Mouse (Mus musculus) cerebellum, adult (tissue): ENCODE results near the gene Apol10a.
"Not testable (repeated sequence)": the region's sequence is repeated elsewhere in the genome, so short reads cannot be mapped to it uniquely, and the experiment has no call there.

Source experiments
- ATAC-seq: cut with Nextera tagmentation; 2 replicates; pipeline ENCODE4 v1.9.2; 2017; ENCODE audit warnings: mild to moderate bottlenecking, moderate library complexity, mixed read lengths; ENCODE audit not compliant: insufficient number of reproducible peaks, low FRiP score, low TSS enrichment

The Apol10a gene

GRCm38 (mm10) chr15:77476693-77477092, at the start of gene Apol10a:
TSS of gene Apol10a (plus strand) at chr15:77477047.
- not testable (repeated sequence) for ATAC-seq

GRCm38 (mm10) chr15:77428690-77429448, 48.0 kb upstream of the Apol10a start:
- not testable (repeated sequence) for ATAC-seq

DNA sequence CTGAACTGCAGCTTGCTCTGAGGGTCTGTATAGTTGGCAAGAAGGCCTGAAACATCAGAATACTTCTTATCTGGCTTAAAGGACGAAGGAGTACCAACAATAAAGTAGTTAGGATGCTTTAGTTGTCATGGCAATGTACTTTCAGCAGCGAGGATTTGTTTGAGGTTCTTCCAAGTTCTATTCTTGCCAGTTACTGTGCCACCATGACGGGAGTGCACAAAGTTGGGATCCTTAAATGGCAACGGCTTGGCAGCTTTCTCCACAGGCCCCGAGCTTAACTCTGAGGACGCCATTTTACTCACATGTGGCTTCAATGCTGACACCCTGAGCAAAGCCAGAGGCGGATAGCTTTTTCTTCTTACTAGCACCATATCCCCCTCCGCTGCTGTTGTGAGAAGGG, 32.1 kb upstream of the Apol10a start:
- ATAC-seq = not testable (repeated sequence)

DNA sequence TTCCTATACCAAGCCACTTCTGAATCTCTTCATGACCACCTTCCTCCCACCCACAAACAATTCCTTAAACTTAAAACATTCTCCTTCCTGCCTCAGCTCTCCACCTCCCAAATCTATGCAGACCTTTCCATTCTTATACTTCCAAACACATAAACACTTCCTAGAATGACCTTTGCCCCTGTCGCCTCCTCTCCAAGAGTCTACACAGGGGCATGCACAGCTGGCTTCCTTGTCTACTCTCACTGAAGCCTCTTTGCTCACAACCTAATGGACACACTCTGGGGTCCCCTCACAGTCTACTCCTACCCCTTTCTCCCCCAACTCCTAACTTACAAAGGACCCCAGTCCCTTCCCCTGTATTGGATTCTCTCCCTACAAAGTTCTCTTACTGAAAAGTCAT, 31.2 kb upstream of the Apol10a start:
- ATAC-seq = not testable (repeated sequence)

DNA sequence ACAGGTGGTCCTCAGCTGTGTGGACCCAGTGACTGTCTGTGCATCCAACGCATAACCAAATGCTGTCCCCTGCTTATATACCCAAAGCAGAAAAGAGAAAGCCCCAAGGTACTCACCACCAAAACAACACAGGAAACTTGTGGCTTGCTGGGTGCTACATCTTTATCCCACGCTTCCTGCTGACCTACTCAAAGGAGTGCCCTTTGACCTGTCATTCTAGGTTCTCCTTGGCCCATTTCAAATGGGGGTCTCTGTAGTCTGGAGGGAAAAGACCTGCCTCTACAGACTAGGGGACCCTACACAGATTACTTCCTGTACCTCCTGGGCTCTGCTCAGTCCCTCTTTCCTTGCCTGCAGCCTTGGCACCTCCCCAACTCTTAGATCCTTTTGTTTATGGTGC, 29.5 kb upstream of the Apol10a start, which contains the start of gene Apol7b:
TSS of gene Apol7b (minus strand) at position 101 of the 400 bp plus-strand sequence.
- not testable (repeated sequence) for ATAC-seq

- ATAC-seq = not testable (repeated sequence)
Observed at GRCm38 (mm10) chr15:77449927-77450326, 26.9 kb upstream of the Apol10a start.

DNA sequence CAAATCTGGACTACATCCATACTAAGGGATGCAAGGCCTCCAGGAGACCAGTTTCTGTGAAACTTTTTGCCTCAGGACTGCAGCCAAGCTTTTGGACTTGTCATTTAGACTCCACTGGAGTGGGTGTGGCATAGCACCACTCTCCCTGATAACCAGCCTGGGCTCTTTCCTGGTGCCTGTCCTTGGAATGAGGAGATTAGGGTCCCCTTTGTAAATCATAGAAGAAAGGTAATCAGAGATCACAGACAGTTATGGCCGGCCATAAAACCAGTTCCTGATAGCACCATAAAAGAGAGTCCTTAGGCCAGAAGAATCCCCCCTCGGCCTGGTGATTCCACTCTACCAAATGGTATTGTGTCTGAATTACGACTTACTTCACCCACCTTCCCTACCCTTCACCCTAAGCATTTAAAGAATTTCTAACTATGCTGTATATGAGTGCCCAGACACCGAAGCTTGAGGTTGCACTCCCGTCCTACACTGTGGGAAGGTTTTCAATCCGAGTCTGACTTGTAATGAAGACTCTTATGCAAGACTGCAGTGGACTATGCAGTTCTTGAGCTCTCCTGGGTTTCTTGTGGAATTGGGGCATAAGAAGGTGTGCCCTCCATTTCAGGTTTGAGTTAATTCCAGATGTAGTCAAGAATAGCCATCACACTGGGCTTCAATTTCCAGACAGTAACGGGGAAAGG, 2.0 kb upstream of the Apol10a start:
- not testable (repeated sequence) for ATAC-seq

DNA sequence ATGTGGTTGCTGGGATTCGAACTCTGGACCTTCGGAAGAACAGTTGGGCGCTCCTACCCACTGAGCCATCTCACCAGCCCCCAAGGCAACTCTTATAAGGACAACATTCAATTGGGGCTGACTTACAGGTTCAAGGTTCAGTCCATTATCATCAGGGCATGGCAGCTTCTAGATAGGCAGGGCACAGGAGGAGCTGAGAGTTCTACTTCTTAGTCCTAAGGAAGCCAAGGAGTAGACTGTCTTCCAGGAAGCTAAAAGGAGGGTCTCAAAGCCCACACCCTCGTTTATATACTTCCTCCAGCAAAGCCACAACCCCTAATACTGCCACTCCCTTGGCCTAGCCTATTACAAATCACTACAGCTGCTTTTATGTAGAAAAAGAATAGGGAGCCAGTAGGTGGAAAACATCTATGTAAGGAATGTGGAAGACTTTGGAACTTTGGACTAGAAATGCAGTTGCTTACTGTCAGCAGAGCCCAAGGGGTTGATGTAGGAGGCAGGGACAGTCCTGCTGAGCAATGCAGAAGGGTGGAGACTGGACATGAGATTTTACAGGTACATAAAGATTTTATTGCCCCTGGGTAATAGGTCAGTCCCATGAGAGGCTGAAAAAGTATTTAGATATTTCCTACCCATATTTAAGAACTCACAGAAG, 5.4 kb downstream of the Apol10a start:
- no peak for ATAC-seq

DNA sequence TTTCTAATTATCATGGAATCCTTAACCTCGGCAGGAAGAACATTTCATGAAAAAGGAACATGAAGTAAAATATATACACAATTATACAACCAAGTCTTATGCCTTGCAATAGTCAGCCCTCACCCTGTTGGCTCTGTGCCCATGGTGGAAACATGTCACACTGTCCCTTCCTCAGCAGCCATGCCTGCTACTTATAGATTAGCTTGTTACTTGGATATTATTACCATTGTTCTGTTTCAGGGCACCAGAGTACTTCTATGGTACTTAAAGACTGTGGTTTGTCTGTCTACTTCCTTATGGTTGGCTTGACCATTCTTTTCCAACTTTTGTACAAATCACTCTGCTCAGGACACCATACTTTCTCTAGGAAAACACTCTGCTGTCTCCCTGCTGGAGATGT, 16.3 kb downstream of the Apol10a start:
- ATAC-seq = not testable (repeated sequence)

- ATAC-seq = not testable (repeated sequence)
Observed at GRCm38 (mm10) chr15:77494694-77495093, 17.8 kb downstream of the Apol10a start.

GRCm38 (mm10) chr15:77507966-77508365, 31.1 kb downstream of the Apol10a start, which contains the start of gene Apol11a:
TSS of gene Apol11a (plus strand) at chr15:77508271.
- ATAC-seq = not testable (repeated sequence)

DNA sequence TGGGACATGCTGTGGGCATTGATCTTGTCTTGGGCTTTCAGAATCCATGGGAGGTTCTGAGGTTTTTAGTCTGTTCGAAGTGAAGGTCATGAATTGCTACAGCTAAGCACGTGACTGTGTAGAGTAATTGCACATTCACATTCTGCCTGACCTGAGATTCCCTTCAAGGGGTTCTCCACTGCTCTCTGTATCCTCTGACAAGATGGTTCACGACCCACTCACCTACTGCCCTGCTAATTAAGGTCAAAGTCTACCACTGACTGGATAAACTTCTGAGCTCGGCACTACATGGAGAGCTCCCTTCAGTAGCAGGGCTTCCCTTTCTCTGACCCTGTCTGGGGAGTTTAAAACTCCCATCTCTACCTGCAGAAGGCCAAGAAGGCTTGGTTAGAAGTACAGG, 43.7 kb downstream of the Apol10a start:
- not testable (repeated sequence) for ATAC-seq

DNA sequence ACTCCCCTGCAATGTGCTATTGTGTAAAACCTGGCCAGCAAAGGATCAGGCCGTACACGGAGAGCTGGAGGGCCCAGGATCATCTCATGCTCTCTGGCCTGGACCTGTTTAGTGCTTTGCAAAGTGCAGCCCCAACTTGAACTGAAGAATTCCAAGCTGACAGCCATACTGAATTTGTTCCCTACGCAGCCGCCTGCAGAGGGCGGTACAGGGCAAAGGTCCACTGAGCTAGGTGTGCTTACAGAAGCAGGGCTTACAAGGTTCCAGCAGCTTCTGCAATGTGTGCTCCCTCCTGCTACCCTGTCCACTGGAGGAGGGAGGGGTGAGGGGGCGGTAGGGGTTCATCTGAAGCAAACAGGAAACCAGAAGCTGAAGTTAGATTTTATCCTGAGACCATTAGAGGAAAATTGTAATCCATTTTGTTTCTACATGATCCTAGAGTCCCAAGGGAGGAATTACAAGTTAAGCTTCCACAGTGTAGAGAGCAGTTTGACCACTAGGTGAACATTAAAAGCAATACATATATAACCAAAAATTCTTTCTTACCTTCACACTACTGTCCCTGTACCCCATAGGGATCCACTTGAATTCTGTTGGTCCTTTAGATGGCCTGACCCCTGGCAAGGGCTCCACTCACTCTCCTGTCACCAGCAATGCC, 46.5 kb downstream of the Apol10a start:
- not testable (repeated sequence) for ATAC-seq

- ATAC-seq = no peak
Observed at GRCm38 (mm10) chr15:77533216-77533615, 56.4 kb downstream of the Apol10a start, which contains the start of gene Apol7c. TSS of gene Apol7c (minus strand) at chr15:77533316.

DNA sequence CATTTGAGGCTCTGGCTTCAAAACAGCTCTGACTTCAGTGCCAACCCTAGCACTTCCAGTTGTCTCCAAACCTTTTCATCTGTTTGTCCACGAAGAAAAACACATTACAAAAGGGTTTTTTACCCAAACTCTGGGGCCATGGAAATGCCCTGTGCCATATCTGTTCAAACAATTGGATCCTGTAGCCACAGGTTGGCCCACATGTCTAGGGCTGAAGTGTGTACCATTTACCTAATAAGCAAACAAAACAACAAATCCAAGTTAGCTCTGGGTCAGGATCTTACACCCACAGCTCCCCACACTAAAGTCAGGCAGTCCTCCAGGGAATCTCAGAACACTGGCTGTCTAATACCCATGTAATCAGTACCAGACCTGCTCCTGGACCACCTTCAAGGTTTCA, 62.4 kb downstream of the Apol10a start:
- not testable (repeated sequence) for ATAC-seq
